Mouse (Mus musculus) small intestine, adult 2 months (tissue): ENCODE data around the gene Ptpn14.

ENCODE experiments used
- CTCF ChIP-seq: fragments of 200-500 bp; IDR thresholded peaks from 2 replicates; pipeline ENCODE4 v1.5.1; 2012; ENCODE audit warnings: low read depth, mild to moderate bottlenecking, control low read depth, inconsistent platforms, low read length, moderate library complexity, mixed read lengths; ENCODE audit not compliant: insufficient replicate concordance, insufficient read length; ENCODE audit errors: extremely low read depth
- POLR2A ChIP-seq: fragments of 200-500 bp; IDR thresholded peaks from 2 replicates; pipeline ENCODE4 v1.6.1; 2012; ENCODE audit warnings: low read depth, mild to moderate bottlenecking, control low read depth, inconsistent platforms, low read length, moderate library complexity

GRCm38 (mm10) chr1:189811778-189812177 is 83.7 kb downstream of the Ptpn14 start:
- TF ChIP-seq CTCF (no peak), POLR2A (no peak)
